Mouse (Mus musculus) small intestine, adult 2 months (tissue): Measurements from ENCODE around the gene Fam198a. TPM values are rescaled to one million over a fixed set of nuclear protein-coding genes. Genes with fewer than 3 reads are reported as not detected.
A peak's percentile ranks its signal among the peaks of the same experiment; 100 is the strongest.

ENCODE experiments used
- H3K27ac ChIP-seq: fragments of 200-500 bp; 2 replicates; pipeline ENCODE4 v1.5.1; 2012; ENCODE audit warnings: low read depth, low read length, control low read depth, inconsistent platforms; ENCODE audit not compliant: insufficient read depth
- H3K27me3 ChIP-seq: fragments of 200-500 bp; 2 replicates; pipeline ENCODE4 v1.6.1; 2012; ENCODE audit warnings: mild to moderate bottlenecking, moderate library complexity, low read length, inconsistent platforms; ENCODE audit not compliant: control insufficient read depth, insufficient read depth
- H3K36me3 ChIP-seq: fragments of 200-500 bp; 2 replicates; pipeline ENCODE4 v1.6.1; 2012; ENCODE audit warnings: mild to moderate bottlenecking, low read length, control low read depth, inconsistent platforms; ENCODE audit not compliant: control insufficient read depth, insufficient read depth
- H3K4me1 ChIP-seq: fragments of 200-500 bp; 2 replicates; pipeline ENCODE4 v1.6.1; 2012; ENCODE audit warnings: low read length, inconsistent platforms, mixed read lengths; ENCODE audit not compliant: control insufficient read depth, insufficient read depth, insufficient read length
- H3K4me3 ChIP-seq: fragments of 200-500 bp; 2 replicates; pipeline ENCODE4 v1.5.1; 2012; ENCODE audit warnings: low read depth, mild to moderate bottlenecking, control low read depth, inconsistent platforms, low read length, moderate library complexity
- CTCF ChIP-seq: fragments of 200-500 bp; IDR thresholded peaks from 2 replicates; pipeline ENCODE4 v1.5.1; 2012; ENCODE audit warnings: low read depth, mild to moderate bottlenecking, control low read depth, inconsistent platforms, low read length, moderate library complexity, mixed read lengths; ENCODE audit not compliant: insufficient replicate concordance, insufficient read length; ENCODE audit errors: extremely low read depth
- POLR2A ChIP-seq: fragments of 200-500 bp; IDR thresholded peaks from 2 replicates; pipeline ENCODE4 v1.6.1; 2012; ENCODE audit warnings: low read depth, mild to moderate bottlenecking, control low read depth, inconsistent platforms, low read length, moderate library complexity
- WGBS: fragments of 180-500 bp; shearing (Covaris S2); methylation state at CpG from one replicate; pipeline ENCODE4 v1.1.7; 2018; 5-methylcytosine and 5-hydroxymethylcytosine counted together
- polyA plus RNA-seq: library from polyadenylated mRNA; depleted of rRNA; stranded (reverse); fragments of >200 nt; gene quantifications from 2 replicates; pipeline ENCODE4 v1.2.3, GENCODE M21; 2012

Gene Fam198a
- polyA plus RNA-seq, 1 experiment, result 0.24 TPM

DNA sequence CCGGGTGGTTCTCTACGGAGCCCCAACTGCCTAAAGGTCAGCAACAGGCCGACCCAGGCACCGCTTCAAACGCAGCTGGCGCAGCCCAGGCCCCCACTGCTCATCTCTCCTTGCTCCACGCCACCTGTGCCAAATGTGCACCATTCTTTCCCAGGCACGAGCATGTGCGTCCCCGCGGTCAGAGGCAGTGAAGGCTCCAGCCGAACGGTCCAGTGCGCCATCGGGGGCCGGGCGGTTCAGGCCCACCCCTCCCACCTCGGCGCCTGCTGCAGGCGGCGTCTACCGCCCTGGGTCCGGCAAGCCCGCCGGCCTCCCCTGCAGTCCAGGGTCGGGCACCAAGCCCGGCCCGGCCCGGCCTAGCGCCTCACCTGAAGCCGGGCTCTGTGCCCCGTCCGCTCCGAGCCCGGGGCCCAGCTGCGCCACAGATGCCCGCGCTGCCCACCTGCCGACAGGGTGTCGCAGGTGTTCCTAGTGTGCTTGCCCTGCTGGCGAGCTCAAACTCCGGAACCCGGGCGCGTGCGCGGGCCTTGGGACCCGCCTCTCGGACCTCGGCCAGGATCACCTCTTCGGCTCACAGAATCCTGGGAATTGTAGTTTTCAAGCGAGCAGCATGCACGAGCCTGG lies 44.8 kb downstream of the Fam198a start:
- 2% methylated on average over 53 of the region's 53 CpGs for WGBS
- H3K27me3 ChIP-seq, result no peaks in the 10 kb centered on the region
- peaks cover 5% of the 10 kb centered on the region; the same call in 1 of the 2 replicates for H3K4me1 ChIP-seq
- no peaks in the 10 kb centered on the region for H3K36me3 ChIP-seq
- peak overlapping the region; percentile 77 for H3K4me3 ChIP-seq
- no peak overlapping the region for H3K27ac ChIP-seq
- TF ChIP-seq POLR2A, result 0 out of 2 replicates have a peak, but pooled peaks have one; percentile 32
- no peak for TF ChIP-seq CTCF

DNA sequence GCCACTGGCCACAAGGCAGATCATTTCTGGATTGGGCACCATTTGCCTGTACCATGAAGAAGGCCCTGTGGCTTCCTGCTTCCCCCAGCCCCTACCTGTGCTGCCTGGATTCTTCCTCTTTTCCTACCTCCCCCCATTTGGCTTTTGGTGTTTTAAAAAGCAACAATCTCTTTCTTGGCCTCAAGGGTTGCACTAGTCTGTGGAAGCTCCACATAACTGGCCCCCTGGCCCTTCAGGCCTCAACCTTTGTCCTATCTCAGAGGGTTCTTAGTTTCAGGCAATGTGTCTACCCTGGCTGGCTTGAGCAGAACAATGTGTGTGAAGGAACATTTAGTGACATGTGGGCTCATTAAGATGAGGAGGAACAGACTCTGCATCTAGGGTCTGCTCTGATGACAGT lies 46.2 kb downstream of the Fam198a start, which contains the start of gene Pomgnt2:
Gene Pomgnt2, minus strand, starts transcription at position 101 of the 400 bp plus-strand sequence.
- H3K4me3 ChIP-seq, result no peak within 1 kb of the TSS
- H3K27ac ChIP-seq, result no peak within 1 kb of the TSS
- H3K4me1 ChIP-seq, result peaks cover 5% of the 10 kb centered on the region; the same call in 1 of the 2 replicates
- TF ChIP-seq POLR2A (no peak), CTCF (no peak)
- H3K27me3 ChIP-seq, result no peaks in the 10 kb centered on the region
- no peaks in the 10 kb centered on the region for H3K36me3 ChIP-seq

DNA sequence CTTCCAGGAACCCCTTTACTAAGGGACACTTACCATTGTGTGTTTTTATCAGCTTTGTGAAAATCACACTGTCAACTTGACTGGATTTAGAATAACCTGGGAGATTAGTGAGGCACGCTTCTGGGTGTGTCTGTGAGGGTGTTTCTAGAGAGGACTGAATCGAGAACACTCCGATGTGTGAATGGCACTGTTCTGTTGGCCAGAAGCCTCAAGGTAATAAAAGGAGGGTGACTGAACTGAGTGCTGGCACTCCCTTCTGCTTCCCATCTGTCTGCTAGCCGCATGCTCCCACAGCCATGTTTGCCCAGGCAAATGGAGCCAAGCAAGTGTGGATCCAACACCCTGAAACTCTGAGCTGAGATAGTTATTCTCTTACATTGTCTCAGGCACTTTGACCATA lies 47.2 kb downstream of the Fam198a start:
- Histone ChIP-seq H3K4me3 (no peak overlapping the region), H3K27me3 (no peaks in the 10 kb centered on the region; the same call in 1 of the 2 replicates)

DNA sequence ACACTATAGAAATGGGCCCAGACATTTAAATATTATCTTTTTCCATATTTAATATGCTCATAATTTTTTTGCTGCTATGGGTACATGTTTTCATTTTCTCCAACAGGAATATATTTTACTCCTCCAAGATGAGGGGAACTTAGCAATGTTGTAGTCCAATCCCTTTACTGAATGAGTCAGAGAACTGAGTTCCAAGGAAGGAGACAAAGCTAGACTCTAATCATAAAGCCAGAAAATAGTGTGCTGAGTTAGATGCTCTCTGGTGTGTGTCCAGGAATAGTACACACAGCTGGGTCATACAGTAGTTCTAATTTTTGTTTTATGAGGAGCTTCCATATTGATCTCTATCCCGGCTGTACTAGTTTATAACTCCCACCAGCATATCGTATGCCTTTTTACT lies 55.4 kb downstream of the Fam198a start:
- TF ChIP-seq POLR2A (no peak), CTCF (no peak)
- H3K27me3 ChIP-seq, result peaks cover 2% of the 10 kb centered on the region; the same call in 1 of the 2 replicates
- 88% methylated on average over 2 of the region's 2 CpGs for WGBS
- no peak overlapping the region for H3K27ac ChIP-seq
- no peaks in the 10 kb centered on the region for H3K4me1 ChIP-seq
- no peaks in the 10 kb centered on the region for H3K36me3 ChIP-seq
- H3K4me3 ChIP-seq, result no peak overlapping the region

More for the DNA sequence above, 47.2 kb downstream of the Fam198a start:
- TF ChIP-seq CTCF (no peak), POLR2A (no peak)
- Histone ChIP-seq H3K27ac (no peak overlapping the region), H3K36me3 (no peaks in the 10 kb centered on the region), H3K4me1 (peaks cover 5% of the 10 kb centered on the region; the same call in 1 of the 2 replicates)
- 23% methylated on average over 4 of the region's 4 CpGs for WGBS

DNA sequence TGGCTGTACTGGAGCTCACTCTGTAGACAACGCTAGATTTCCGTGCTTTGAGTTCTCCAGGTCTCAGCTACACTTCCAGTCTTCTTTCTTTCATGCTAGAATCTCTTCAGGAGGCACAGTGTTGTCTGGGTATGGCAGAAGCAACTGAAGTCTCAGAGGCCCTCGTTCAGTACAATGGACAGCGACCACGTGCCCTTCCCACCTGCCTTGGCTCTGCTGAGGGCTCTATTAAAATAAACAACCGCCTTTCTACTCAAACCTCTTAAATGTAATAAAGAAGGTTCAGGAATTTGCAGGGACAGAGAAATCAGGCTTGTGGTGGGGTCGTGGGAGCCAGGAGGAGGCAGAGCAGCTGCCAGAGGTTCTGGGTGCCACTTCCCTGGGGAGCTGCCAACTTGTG lies 55.8 kb downstream of the Fam198a start:
- TF ChIP-seq CTCF, result no peak
- TF ChIP-seq POLR2A, result no peak
- Histone ChIP-seq H3K27me3 (peaks cover 2% of the 10 kb centered on the region; the same call in 1 of the 2 replicates), H3K4me1 (no peaks in the 10 kb centered on the region), H3K27ac (no peak overlapping the region), H3K4me3 (no peak overlapping the region), H3K36me3 (no peaks in the 10 kb centered on the region)
- 8% methylated on average over 7 of the region's 7 CpGs for WGBS

DNA sequence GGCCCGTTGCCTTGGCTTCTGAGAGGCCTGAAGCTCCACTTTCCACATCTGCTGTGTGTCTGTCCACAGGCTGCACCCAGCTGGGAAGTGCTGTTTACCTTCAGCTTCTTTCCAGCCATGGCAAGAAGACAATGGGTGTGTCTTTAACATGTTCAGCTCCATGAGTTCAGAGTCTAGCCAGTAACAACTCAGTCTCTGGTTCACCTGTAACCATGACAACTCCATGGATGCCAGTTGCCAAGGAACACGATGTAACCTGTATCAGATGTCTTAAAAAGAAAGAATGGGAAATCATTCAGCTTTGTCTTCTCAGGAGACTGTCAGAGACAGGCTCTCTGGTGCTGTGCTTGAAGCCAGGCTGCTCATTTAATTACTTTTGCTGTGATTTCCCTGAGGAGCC lies 58.1 kb downstream of the Fam198a start:
- Histone ChIP-seq H3K4me3 (no peak overlapping the region), H3K27me3 (no peaks in the 10 kb centered on the region), H3K4me1 (no peaks in the 10 kb centered on the region), H3K36me3 (no peaks in the 10 kb centered on the region), H3K27ac (no peak overlapping the region)
- no peak for TF ChIP-seq CTCF
- no peak for TF ChIP-seq POLR2A
- 38% methylated on average over 2 of the region's 2 CpGs for WGBS

DNA sequence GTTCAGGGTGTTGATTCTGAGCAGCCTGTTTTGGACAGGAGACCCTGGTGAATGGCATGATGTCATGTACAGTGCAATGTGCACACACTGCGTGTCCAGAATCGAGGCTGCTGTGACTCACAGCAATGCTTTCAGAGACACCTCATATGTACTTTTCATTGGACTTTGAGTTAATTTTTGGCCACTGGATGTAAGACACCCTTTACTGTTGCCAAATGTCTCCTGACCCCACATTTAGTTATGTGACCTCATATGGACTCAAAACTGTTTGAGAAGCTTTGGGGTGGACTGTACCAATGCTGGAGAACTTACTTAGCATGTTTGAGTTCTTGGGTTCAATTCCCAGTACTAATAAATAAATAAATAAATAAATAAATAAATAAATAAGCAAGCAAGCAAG lies 60.0 kb downstream of the Fam198a start:
- no peaks in the 10 kb centered on the region for H3K36me3 ChIP-seq
- no peaks in the 10 kb centered on the region for H3K27me3 ChIP-seq
- no peak overlapping the region for H3K4me3 ChIP-seq
- H3K4me1 ChIP-seq, result no peaks in the 10 kb centered on the region
- H3K27ac ChIP-seq, result no peak overlapping the region
- TF ChIP-seq POLR2A, result no peak
- TF ChIP-seq CTCF, result no peak
- 73% methylated on average over 2 of the region's 2 CpGs for WGBS
